Mouse (Mus musculus): ENCODE results near the gene Gm4846. TPM values are rescaled to one million over a fixed set of nuclear protein-coding genes. Genes with fewer than 3 reads are reported as not detected.

Gm4846 gene
- polyA plus RNA-seq (2012; rRNA removed): not detected in 2 replicates

DNA sequence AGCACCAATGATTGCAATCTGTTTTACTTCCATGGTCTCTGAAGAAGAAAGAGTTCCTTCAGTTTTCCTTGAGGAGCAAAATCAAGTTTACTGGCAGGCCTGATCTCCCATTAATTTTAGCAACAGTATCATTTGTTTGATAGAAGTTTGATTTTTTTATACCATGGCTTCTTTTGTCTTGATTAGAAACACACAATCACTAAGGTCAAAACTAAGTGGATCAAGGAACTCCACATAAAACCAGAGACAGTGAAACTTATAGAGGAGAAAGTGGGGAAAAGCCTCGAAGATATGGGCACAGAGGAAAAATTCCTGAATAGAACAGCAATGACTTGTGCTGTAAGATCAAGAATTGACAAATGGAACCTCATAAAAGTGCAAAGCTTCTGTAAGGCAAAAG lies at the start of gene Gm4846:
TSS of gene Gm4846 (minus strand) at position 101 of the 400 bp plus-strand sequence.

Other genes starting within 250 kb of the Gm4846 start
- gene Ildr2, start 243.4 kb downstream of the Gm4846 start, polyA plus RNA-seq (2012; rRNA removed): 6.0 and 6.1 TPM in 2 replicates
- gene Tada1, start 118.5 kb downstream of the Gm4846 start, polyA plus RNA-seq (2012; rRNA removed): 71.7 and 74.1 TPM in 2 replicates
- 43.8 and 48.9 TPM in 2 replicates for gene Pogk, start 87.7 kb downstream of the Gm4846 start, polyA plus RNA-seq (2012; rRNA removed)
- gene Gm4847, start 150.1 kb upstream of the Gm4846 start, polyA plus RNA-seq (2012; rRNA removed): not detected in 2 replicates
- not detected in 2 replicates for gene Fmo9, start 184.3 kb upstream of the Gm4846 start, polyA plus RNA-seq (2012; rRNA removed)